Mouse (Mus musculus) sigmoid colon, adult 10 weeks (tissue): Measurements from ENCODE around the gene Fabp3. TPM values are rescaled to one million over a fixed set of nuclear protein-coding genes. Genes with fewer than 3 reads are reported as not detected.

Source experiments
- polyA plus RNA-seq: library from polyadenylated mRNA; stranded (reverse); fragments of 350-450 nt; fragmentation: Illumina TruSeq; extraction: RNeasy Lipid Tissue Mini Kit (QIAGEN cat#74804); gene quantifications from one replicate; pipeline ENCODE4 v1.2.3, GENCODE M21; 2014; ENCODE audit warnings: low read depth, low replicate concordance

Gene Fabp3
- 0.82 TPM for polyA plus RNA-seq

GRCm38 (mm10) chr4:130308231-130309081 lies at the start of gene Fabp3, which contains the start of gene Gm10570:
Gene Fabp3 (plus strand): TSS chr4:130308595.
Gene Gm10570 (minus strand): TSS chr4:130308674.

GRCm38 (mm10) chr4:130279105-130279504 lies 29.3 kb upstream of the Fabp3 start, which contains the start of gene Serinc2:
Gene Serinc2 (minus strand): TSS chr4:130279205.

GRCm38 (mm10) chr4:130359486-130360237 lies 51.3 kb downstream of the Fabp3 start, which contains the start of the genes Zcchc17 and Snrnp40:
Gene Zcchc17 (minus strand): TSS chr4:130359943.
Gene Snrnp40 (plus strand): TSS chr4:130360132.

Other genes with a start within 250 kb of the Fabp3 start
- gene Pef1, start 206.0 kb upstream of the Fabp3 start, polyA plus RNA-seq = 7.3 TPM
- gene Hcrtr1, start 169.2 kb upstream of the Fabp3 start, polyA plus RNA-seq = not detected
- 10.5 TPM for gene Tinagl1, start 133.5 kb upstream of the Fabp3 start, polyA plus RNA-seq
- gene Gm853, start 86.2 kb upstream of the Fabp3 start, polyA plus RNA-seq = not detected
- gene Serinc2, start 29.4 kb upstream of the Fabp3 start, polyA plus RNA-seq = 4.3 TPM
- not detected for gene Gm10570, start 79 bp downstream of the Fabp3 start, polyA plus RNA-seq
- 25.5 TPM for gene Zcchc17, start 51.3 kb downstream of the Fabp3 start, polyA plus RNA-seq
- 11.1 TPM for gene Snrnp40, start 51.5 kb downstream of the Fabp3 start, polyA plus RNA-seq